Mouse (Mus musculus) adrenal gland (tissue): ENCODE results near the gene Ccnd3.

Experiments used
- intact Hi-C: fragments of 180-260 bp; cut with DNase I; formaldehyde crosslinking; loops from one replicate; pipeline ENCODE4 v1.15.1; 2025

The Ccnd3 gene

GRCm38 (mm10) chr17:47511111-47512020, 6.5 kb downstream of the Ccnd3 start:
- intact Hi-C loops, result loop anchor here (1.0 to 2.0 kb wide), 3 partner anchors 87 to 99 kb away; no protein-coding TSS in a partner anchor

- intact Hi-C loops, result loop anchor here (2.0 kb wide), 1 partner anchor 92 kb away; no protein-coding TSS in a partner anchor
Measured at GRCm38 (mm10) chr17:47512956-47513775, 8.3 kb downstream of the Ccnd3 start.

- intact Hi-C loops, result no loop called here
Measured at GRCm38 (mm10) chr17:47515180-47515844, 10.5 kb downstream of the Ccnd3 start.

GRCm38 (mm10) chr17:47516232-47516631, 11.4 kb downstream of the Ccnd3 start:
- intact Hi-C loops, result no loop called here

DNA sequence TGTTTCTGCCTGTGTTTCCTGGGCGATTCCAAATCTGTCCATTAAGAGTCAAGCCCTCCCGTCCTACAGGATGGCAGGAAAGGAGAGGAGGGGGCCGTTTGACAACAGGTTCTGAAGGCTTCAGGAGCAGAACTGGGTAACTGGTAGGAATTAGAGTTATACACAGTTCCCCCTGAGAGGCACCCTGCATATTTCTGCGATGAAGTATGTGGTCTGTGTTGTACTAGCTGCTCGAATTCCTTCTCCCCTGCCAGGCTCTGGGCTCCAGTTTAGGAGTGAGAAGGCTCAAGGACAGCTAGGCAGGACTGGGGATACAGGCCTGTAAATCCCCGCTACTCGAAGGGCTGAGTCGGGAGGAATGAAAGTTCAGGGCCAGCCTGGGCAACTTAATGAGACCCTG, 13.4 kb downstream of the Ccnd3 start:
- intact Hi-C loops, result no loop called here

GRCm38 (mm10) chr17:47521551-47522258, 16.9 kb downstream of the Ccnd3 start:
- intact Hi-C loops, result no loop called here

DNA sequence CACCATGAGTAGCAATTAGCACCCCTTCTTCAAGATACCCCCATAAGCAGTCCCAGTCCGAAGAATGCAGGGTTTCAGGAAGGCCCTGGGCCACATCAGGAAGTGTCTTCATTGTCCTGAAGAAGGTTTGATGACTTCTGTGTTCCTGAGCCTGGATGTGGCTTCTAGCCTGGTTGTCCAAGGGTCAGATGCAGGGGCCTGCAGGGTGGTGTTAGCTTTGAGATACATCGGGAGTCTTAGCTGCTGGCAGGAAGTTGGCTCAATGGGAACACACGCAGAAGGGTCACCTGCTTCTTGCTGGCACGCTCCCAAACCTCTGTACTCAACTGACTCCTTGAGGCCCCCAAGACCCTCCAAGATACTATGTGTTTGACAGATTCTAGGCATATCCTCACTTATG, 17.7 kb downstream of the Ccnd3 start:
- intact Hi-C loops, result no loop called here

GRCm38 (mm10) chr17:47523211-47523682, 18.4 kb downstream of the Ccnd3 start:
- intact Hi-C loops, result no loop called here

DNA sequence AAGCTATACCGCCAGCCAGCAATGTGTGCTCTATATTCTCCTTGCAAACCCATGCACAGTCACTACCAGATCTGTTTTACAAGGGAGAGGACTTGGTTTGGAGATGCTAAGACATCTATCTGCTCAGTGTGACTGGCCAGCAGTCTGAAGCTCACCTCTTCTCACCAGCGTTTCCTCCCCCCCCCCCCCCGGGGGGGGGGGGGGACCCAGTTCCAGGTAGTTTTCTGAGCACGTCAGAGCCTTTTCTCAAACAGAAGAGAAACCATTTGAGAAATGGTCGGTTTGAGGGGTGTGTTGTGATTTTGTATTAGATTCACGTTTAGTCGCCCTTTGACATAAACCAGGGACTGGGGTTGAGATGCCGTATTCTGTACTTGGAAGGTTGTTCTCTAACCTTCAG, 19.2 kb downstream of the Ccnd3 start:
- intact Hi-C loops, result no loop called here

- intact Hi-C loops, result no loop called here
Measured at GRCm38 (mm10) chr17:47524991-47525390, 20.1 kb downstream of the Ccnd3 start.

GRCm38 (mm10) chr17:47526856-47527520, 22.1 kb downstream of the Ccnd3 start:
- intact Hi-C loops, result no loop called here

DNA sequence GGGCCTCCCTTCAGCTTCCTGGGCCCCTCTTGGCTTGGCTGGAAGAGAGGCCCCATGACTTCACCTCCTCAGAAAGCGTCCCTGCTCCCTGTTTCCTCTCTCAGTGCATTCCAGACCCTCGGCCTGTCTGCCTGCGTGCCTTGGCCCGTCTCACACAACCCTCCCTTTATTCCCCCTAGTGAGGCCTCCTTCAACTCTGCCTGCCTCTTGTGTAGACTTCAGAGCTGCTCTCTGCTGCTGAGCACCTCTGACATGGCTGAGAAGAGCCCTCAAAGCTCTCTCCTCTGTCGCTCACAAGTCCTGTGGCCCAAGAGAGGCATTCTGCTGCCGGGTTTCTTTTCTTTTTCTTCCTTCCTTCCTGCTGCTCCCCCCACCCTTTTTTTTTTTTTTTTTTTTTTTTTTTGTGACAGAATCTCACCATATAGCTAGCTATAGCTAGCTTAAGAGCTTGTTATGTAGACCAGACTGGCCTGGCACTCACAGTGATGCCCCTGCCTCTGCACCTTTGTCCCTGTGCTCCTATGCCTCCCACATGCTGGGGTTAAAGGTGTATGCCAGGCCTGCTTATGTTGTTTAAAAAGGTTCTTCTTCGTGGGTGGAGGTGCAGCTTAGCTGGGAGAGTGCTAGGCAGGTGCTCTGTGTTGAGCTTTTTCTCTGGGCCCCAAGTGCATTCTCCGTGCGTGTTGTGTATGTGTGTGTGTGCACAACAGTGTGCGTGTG, 22.9 kb downstream of the Ccnd3 start:
- intact Hi-C loops, result no loop called here

- intact Hi-C loops, result no loop called here
Measured at GRCm38 (mm10) chr17:47528919-47529318, 24.1 kb downstream of the Ccnd3 start.

GRCm38 (mm10) chr17:47529595-47529994, 24.7 kb downstream of the Ccnd3 start:
- intact Hi-C loops, result no loop called here

DNA sequence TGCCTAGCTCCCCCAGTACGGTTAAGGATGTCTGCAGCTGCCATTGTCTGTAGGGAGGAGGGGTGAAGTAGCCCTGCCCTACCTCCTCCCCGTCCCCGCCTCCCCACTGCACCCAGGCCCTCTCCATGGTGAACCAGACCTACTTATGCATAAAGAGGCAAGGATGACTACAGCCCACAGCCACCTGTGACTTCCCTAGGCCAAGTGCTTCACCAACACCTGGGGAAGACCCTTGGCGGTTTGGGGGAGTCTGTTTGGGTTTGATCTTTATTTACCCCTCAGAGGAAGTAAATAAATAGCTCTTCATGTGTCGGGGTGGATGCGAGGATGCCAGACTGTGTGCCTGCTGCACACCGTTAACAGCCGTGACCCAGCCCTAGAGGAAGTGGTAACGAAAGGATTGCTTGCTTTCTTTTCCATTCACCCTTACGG, 26.6 kb downstream of the Ccnd3 start:
- intact Hi-C loops, result no loop called here

GRCm38 (mm10) chr17:47532364-47532763, 27.5 kb downstream of the Ccnd3 start:
- intact Hi-C loops, result no loop called here

DNA sequence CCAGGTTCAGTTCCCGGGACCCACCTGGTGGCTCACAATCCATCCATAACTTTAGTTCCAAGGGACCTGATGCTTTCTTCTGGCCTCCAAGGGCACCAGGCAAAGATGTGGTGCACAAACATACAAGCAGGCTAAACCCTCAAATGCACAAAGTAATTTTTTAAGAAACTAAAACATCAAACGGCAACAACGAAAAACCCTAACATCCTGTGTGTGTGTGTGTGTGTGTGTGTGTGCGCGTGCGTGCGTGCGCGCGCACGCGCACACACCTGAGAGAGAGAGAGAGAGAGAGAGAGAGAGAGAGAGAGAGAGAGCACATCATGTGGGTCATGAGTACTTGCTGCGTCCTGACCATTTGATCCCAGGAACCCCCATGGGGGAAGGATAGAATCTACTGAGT, 28.8 kb downstream of the Ccnd3 start:
- intact Hi-C loops, result no loop called here

DNA sequence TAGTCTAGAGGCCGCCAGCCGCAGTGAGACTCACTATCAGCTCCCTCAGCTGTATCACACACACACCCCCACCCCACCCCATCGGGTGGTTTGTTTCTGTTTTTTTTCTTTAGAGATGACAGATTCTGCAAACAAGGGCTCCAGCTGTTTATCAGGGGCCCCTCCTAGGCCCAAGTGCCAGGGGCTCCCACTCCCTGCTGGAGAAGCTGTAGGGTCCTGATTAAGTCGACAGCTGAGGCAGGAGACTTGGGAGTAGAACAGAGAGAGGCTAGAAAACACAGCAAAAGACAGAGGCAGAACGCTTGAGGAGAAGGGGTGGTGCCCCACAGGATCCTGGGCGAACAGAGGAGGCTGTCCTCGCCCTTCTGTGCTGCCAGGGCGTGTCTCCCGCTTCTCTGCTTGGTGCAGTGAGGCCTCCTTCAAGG, 31.0 kb downstream of the Ccnd3 start:
- intact Hi-C loops, result no loop called here

DNA sequence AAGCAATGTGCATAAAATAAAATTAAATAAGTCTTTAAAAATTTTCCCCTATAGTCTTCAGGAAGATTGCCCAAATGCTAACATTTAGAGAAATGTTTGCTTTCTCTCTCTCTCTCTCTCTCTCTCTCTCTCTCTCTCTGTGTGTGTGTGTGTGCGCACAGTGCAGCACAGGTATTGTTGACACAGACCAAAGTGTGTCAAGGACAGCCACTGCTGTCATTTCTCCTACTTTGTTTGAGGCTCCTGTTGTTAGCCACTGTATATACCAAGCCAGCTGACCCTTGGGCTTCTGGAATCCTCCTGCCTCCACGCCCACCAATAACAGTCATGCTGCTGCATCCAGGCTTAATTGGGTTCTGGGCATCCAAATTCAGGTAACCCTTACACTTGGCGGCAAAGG, 33.2 kb downstream of the Ccnd3 start:
- intact Hi-C loops, result no loop called here

GRCm38 (mm10) chr17:47539128-47539527, 34.3 kb downstream of the Ccnd3 start:
- intact Hi-C loops, result no loop called here
